Mouse (Mus musculus): ENCODE results near the gene Oscp1. TPM values are rescaled to one million over a fixed set of nuclear protein-coding genes. Genes with fewer than 3 reads are reported as not detected.

Gene Oscp1
- total and polyA plus RNA-seq, 3 experiments: 3.9 to 6.7 (median 5.0) TPM

DNA sequence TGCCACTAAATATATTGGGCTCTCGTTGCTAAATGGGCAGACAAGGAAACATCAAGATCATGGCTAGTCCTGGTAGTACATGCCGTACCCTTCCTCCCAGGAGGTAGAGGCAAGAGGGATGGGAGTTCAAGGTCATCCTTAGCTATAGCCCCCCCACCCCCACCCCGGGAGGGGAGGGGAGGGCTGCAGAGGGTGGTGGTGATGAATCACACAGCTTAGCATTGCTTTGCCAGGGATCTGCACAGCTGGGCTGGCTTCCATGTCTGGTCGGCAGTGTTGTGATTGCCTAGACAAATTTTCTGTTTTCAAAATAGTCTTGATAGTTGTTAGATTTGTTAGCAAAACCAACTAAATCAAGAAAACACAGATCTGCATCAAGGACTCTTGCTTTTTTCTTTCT, 20.9 kb downstream of the Oscp1 start:
- Histone ChIP-seq H3K4me1 (ENCODE audit: control insufficient read depth in 1 of 2, insufficient read depth in 2 of 2) (peaks cover 0 to 4% of the 10 kb centered on the region in 2 experiments; a peak in 3 of 4 replicates), H3K9me3 (replicated peaks; ENCODE audit: low read length) (no peaks in the 10 kb centered on the region), H3K27ac (ENCODE audit: insufficient read depth, low read depth) (no peak overlapping the region), H3K4me3 (replicated peaks in 1 of 3; ENCODE audit: low read depth in 2 of 3, low read length in 2 of 3, poor library complexity in 1 of 3) (no peak overlapping the region), H3K36me3 (replicated peaks in 1 of 2; ENCODE audit: control insufficient read depth in 1 of 2, insufficient read depth in 1 of 2, low read length in 1 of 2) (no peaks in the 10 kb centered on the region), H3K9ac (ENCODE audit: insufficient read depth, low read depth) (no peak overlapping the region), H3K79me2 (replicated peaks; ENCODE audit: control insufficient read depth, extremely low read depth, insufficient read depth, poor library complexity, severe bottlenecking) (no peaks in the 10 kb centered on the region), H3K4me2 (ENCODE audit: insufficient read depth, low read depth, poor library complexity, severe bottlenecking) (no peak overlapping the region), H3K27me3 (replicated peaks) (no peaks in the 10 kb centered on the region)
- TF ChIP-seq CHD2 (IDR thresholded peaks at IDR 0.05; ENCODE audit: low read length) (no peak), TBP (conservative IDR thresholded peaks at IDR 0.05; ENCODE audit: low read depth, low read length) (no peak), USF1 (IDR thresholded peaks at IDR 0.05; ENCODE audit: low read depth, low read length) (no peak), KAT2A (IDR thresholded peaks at IDR 0.05; ENCODE audit: insufficient replicate concordance, low read length) (no peak), SMC3 (IDR thresholded peaks at IDR 0.05; ENCODE audit: low read depth, low read length) (no peak), BHLHE40 (IDR thresholded peaks at IDR 0.05; ENCODE audit: low read depth, low read length) (no peak), ZMIZ1 (IDR thresholded peaks at IDR 0.05; ENCODE audit: low read depth, low read length) (no peak), HCFC1 (IDR thresholded peaks at IDR 0.05; ENCODE audit: low read depth, low read length) (no peak), ZC3H11A (IDR thresholded peaks at IDR 0.05; ENCODE audit: low read depth, low read length) (no peak), GABPA (IDR thresholded peaks at IDR 0.05; ENCODE audit: insufficient replicate concordance, low read depth, low read length) (no peak), JUND (conservative IDR thresholded peaks at IDR 0.05; ENCODE audit: low read depth, low read length) (no peak), MXI1 (IDR thresholded peaks at IDR 0.05; ENCODE audit: low read depth, low read length) (no peak), MAX (IDR thresholded peaks at IDR 0.05; ENCODE audit: low read length) (no peak), MAZ (IDR thresholded peaks at IDR 0.05; ENCODE audit: low read depth, low read length) (no peak), NELFE (IDR thresholded peaks at IDR 0.05; ENCODE audit: low read depth, low read length) (no peak), MYC (IDR thresholded peaks at IDR 0.05; ENCODE audit: low read depth, low read length) (no peak)
- dilution Hi-C loops (cut with MboI; ENCODE audit: extremely low pct_ligation_motif_present, extremely low pct_unique_long_range_greater_than_20kb, low sequenced_read_pairs) (no loop called here), in situ Hi-C loops (cut with MboI; ENCODE audit: low pct_ligation_motif_present, low pct_unique_long_range_greater_than_20kb, low sequenced_read_pairs) (loop anchor here (5.0 kb wide), 1 partner anchor 33 kb away; no protein-coding TSS in a partner anchor)
- no peak for DNase-seq (ENCODE audit: extremely low read depth)

DNA sequence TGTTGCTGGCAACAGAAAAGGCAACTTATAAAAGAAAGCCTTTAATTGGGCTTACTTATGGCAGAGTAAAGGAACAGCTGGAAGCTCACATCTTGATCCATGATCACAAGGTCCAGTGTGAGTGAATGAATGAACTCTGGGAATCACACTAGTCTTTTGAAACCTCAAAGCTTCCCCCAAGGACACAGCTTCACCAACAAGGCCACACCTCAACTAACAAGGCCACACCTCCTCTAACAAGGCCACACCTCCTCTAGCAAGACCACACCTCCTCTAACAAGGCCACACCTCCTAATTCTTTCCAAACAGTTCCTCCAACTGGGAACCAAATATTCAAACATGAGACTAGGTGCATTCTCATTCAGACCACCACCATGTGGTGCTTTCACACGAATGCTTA, 23.2 kb downstream of the Oscp1 start:
- H3K4me1 ChIP-seq (ENCODE audit: control insufficient read depth in 1 of 2, insufficient read depth in 2 of 2): peaks cover 0 to 6% of the 10 kb centered on the region in 2 experiments; a peak in 3 of 4 replicates
- TF ChIP-seq USF2 (conservative IDR thresholded peaks at IDR 0.05; ENCODE audit: low read depth, low read length): no peak
- H3K79me2 ChIP-seq (replicated peaks; ENCODE audit: control insufficient read depth, extremely low read depth, insufficient read depth, poor library complexity, severe bottlenecking): no peaks in the 10 kb centered on the region
- no peak overlapping the region for H3K4me2 ChIP-seq (ENCODE audit: insufficient read depth, low read depth, poor library complexity, severe bottlenecking)
- no peaks in the 10 kb centered on the region for H3K9me3 ChIP-seq (replicated peaks; ENCODE audit: low read length)
- H3K9ac ChIP-seq (ENCODE audit: insufficient read depth, low read depth): no peak overlapping the region
- no peaks in the 10 kb centered on the region for H3K27me3 ChIP-seq (replicated peaks)
- no peaks in the 10 kb centered on the region for H3K36me3 ChIP-seq (replicated peaks in 1 of 2; ENCODE audit: control insufficient read depth in 1 of 2, insufficient read depth in 1 of 2, low read length in 1 of 2)
- dilution Hi-C loops (cut with MboI; ENCODE audit: extremely low pct_ligation_motif_present, extremely low pct_unique_long_range_greater_than_20kb, low sequenced_read_pairs): no loop called here
- no peak overlapping the region for H3K27ac ChIP-seq (ENCODE audit: insufficient read depth, low read depth)
- H3K4me3 ChIP-seq (replicated peaks in 1 of 3; ENCODE audit: low read depth in 2 of 3, low read length in 2 of 3, poor library complexity in 1 of 3): no peak overlapping the region
- DNase-seq (ENCODE audit: extremely low read depth): no peak
- in situ Hi-C loops (cut with MboI; ENCODE audit: low pct_ligation_motif_present, low pct_unique_long_range_greater_than_20kb, low sequenced_read_pairs): no loop called here
